Mouse (Mus musculus): Measurements from ENCODE around the gene Cela1.

The Cela1 gene

GRCm38 (mm10) chr15:100632323-100632722 lies 55.4 kb downstream of the Cela1 start:
- DNase-seq = no peak

- DNase-seq = no peak
Observed at GRCm38 (mm10) chr15:100631454-100632170, 56.1 kb downstream of the Cela1 start.

- no peak for DNase-seq
Observed at GRCm38 (mm10) chr15:100630126-100630525, 57.6 kb downstream of the Cela1 start.

- DNase-seq = no peak
Observed at GRCm38 (mm10) chr15:100628797-100629196, 58.9 kb downstream of the Cela1 start.

- no peak for DNase-seq
Observed at GRCm38 (mm10) chr15:100627774-100628370, 59.8 kb downstream of the Cela1 start.

- no peak for DNase-seq
Observed at GRCm38 (mm10) chr15:100627287-100627686, 60.4 kb downstream of the Cela1 start.

GRCm38 (mm10) chr15:100624435-100624834 lies 63.3 kb downstream of the Cela1 start:
- no peak for DNase-seq

All from kidney, adult 8-10 months (tissue).